Mouse (Mus musculus) cerebellum, adult (tissue): ENCODE measurements at regions not wholly inside any gene's neighbourhood (a gene's known extent, or its start where the extent isn't known, plus 50 kb on each side); places are given as distances from the start of the nearest gene placed in this dataset.

Source experiments
- ATAC-seq: cut with Nextera tagmentation; 2 replicates; pipeline ENCODE4 v1.9.2; 2017; ENCODE audit warnings: mild to moderate bottlenecking, moderate library complexity, mixed read lengths; ENCODE audit not compliant: insufficient number of reproducible peaks, low FRiP score, low TSS enrichment

GRCm38 (mm10) chr4:89454926-89455325 is 144.1 kb upstream of the Cdkn2b start:
- no peak for ATAC-seq

GRCm38 (mm10) chr4:89453051-89453450 is 142.2 kb upstream of the Cdkn2b start:
- no peak for ATAC-seq

GRCm38 (mm10) chr4:89451741-89452140 is 140.9 kb upstream of the Cdkn2b start:
- no peak for ATAC-seq

GRCm38 (mm10) chr4:89446765-89447487 is 136.1 kb upstream of the Cdkn2b start:
- 0 out of 2 replicates have a peak, but pooled peaks have one; percentile 13 for ATAC-seq

- peak; percentile 45 for ATAC-seq
These were observed 135.4 kb upstream of the Cdkn2b start for GRCm38 (mm10) chr4:89446156-89446716.

- peak; percentile 87 for ATAC-seq
These were observed 134.6 kb upstream of the Cdkn2b start for GRCm38 (mm10) chr4:89445214-89446155.

GRCm38 (mm10) chr4:89442526-89442925 is 131.7 kb upstream of the Cdkn2b start:
- no peak for ATAC-seq

GRCm38 (mm10) chr4:89440821-89441220 is 130.0 kb upstream of the Cdkn2b start:
- ATAC-seq = no peak

GRCm38 (mm10) chr4:89440326-89440725 is 129.5 kb upstream of the Cdkn2b start:
- ATAC-seq = no peak

GRCm38 (mm10) chr4:89438665-89439064 is 127.8 kb upstream of the Cdkn2b start:
- no peak for ATAC-seq

- ATAC-seq = no peak
These were observed 125.9 kb upstream of the Cdkn2b start for GRCm38 (mm10) chr4:89436764-89437163.

- no peak for ATAC-seq
These were observed 123.3 kb upstream of the Cdkn2b start for GRCm38 (mm10) chr4:89434152-89434551.

- ATAC-seq = no peak
These were observed 122.7 kb upstream of the Cdkn2b start for GRCm38 (mm10) chr4:89433528-89433927.

- no peak for ATAC-seq
These were observed 120.7 kb upstream of the Cdkn2b start for GRCm38 (mm10) chr4:89431520-89431919.

- ATAC-seq = 0 out of 2 replicates have a peak, but pooled peaks have one; percentile 41
These were observed 117.6 kb upstream of the Cdkn2b start for GRCm38 (mm10) chr4:89428465-89428864.

- ATAC-seq = peak; percentile 80; the same call in 1 of the 2 replicates
These were observed 116.8 kb upstream of the Cdkn2b start for GRCm38 (mm10) chr4:89427345-89428293.

- no peak for ATAC-seq
These were observed 115.1 kb upstream of the Cdkn2b start for GRCm38 (mm10) chr4:89425916-89426315.

- no peak for ATAC-seq
These were observed 111.0 kb upstream of the Cdkn2b start for GRCm38 (mm10) chr4:89421694-89422354.

- no peak for ATAC-seq
These were observed 110.0 kb upstream of the Cdkn2b start for GRCm38 (mm10) chr4:89420868-89421267.
